Mouse (Mus musculus) liver, embryonic 11.5 days (tissue): ENCODE results near the gene Ndufs2. TPM values are rescaled to one million over a fixed set of nuclear protein-coding genes. Genes with fewer than 3 reads are reported as not detected.

Experiments
- ATAC-seq: fragments of 200-750 bp; cut with Nextera tagmentation; replicated peaks from 2 replicates; pipeline ENCODE4 v1.8.0; 2017; ENCODE audit warnings: moderate number of reproducible peaks, mild to moderate bottlenecking, moderate TSS enrichment, moderate library complexity; ENCODE audit not compliant: low FRiP score
- DNase-seq: peaks from one replicate; pipeline ENCODE4 v3.0.0-alpha.2; 2017; ENCODE audit warnings: low spot score
- H3K27ac ChIP-seq: fragments of 300-500 bp; sonication (generic); 2 replicates; pipeline ENCODE4 v1.5.1; 2014; ENCODE audit warnings: mild to moderate bottlenecking, low read depth, low read length, control low read depth
- H3K27me3 ChIP-seq: fragments of 300-500 bp; sonication (generic); replicated peaks from 2 replicates; pipeline ENCODE4 v1.6.1; 2014; ENCODE audit warnings: low read length, mixed read lengths; ENCODE audit not compliant: control insufficient read depth, insufficient read depth
- H3K36me3 ChIP-seq: fragments of 300-500 bp; sonication (generic); 2 replicates; pipeline ENCODE4 v1.6.1; 2014; ENCODE audit warnings: mild to moderate bottlenecking, low read length, moderate library complexity, mixed read lengths; ENCODE audit not compliant: control insufficient read depth, insufficient read depth
- H3K4me1 ChIP-seq: fragments of 300-500 bp; sonication (generic); replicated peaks from 2 replicates; pipeline ENCODE4 v1.6.1; 2014; ENCODE audit warnings: low read length, mixed read lengths; ENCODE audit not compliant: control insufficient read depth, insufficient read depth
- H3K4me2 ChIP-seq: fragments of 300-500 bp; sonication (generic); 2 replicates; pipeline ENCODE4 v1.6.1; 2014; ENCODE audit warnings: mild to moderate bottlenecking, control low read depth, moderate library complexity
- H3K4me3 ChIP-seq: fragments of 300-500 bp; sonication (generic); 2 replicates; pipeline ENCODE4 v1.5.1; 2014; ENCODE audit warnings: low read depth, low read length, control low read depth
- H3K9ac ChIP-seq: fragments of 300-500 bp; sonication (generic); 2 replicates; pipeline ENCODE4 v1.6.1; 2014; ENCODE audit warnings: low read depth, low read length, control low read depth
- H3K9me3 ChIP-seq: fragments of 300-500 bp; sonication (generic); 2 replicates; pipeline ENCODE4 v1.6.1; 2016; ENCODE audit warnings: low read length, inconsistent platforms, mixed read lengths; ENCODE audit not compliant: control insufficient read depth
- WGBS: fragments of 180-500 bp; shearing (Covaris S2); extraction: QIAGEN DNeasy Blood & Tissue Kit; methylation state at CpG from one replicate; pipeline ENCODE4 v1.1.7; 2014; 5-methylcytosine and 5-hydroxymethylcytosine counted together
- polyA plus RNA-seq: library from polyadenylated mRNA; unstranded; fragments of >200 nt; fragmentation: Nextera tagmentation; extraction: Ambion mirVana; gene quantifications from 2 replicates; pipeline ENCODE4 v1.2.1, GENCODE M21; 2014

The Ndufs2 gene
- polyA plus RNA-seq, 1 experiment from 2014 or later, result 262 TPM

GRCm38 (mm10) chr1:171274171-171274570 lies 23.0 kb upstream of the Ndufs2 start:
- H3K9me3 ChIP-seq, result no peaks in the 10 kb centered on the region
- WGBS, result 92% methylated on average over 12 of the region's 12 CpGs
- DNase-seq (no peak), ATAC-seq (no peak)
- H3K27ac ChIP-seq, result no peak overlapping the region
- no peaks in the 10 kb centered on the region for H3K27me3 ChIP-seq
- peaks cover 45% of the 10 kb centered on the region for H3K36me3 ChIP-seq
- H3K4me3 ChIP-seq, result no peak overlapping the region
- peaks cover 15% of the 10 kb centered on the region for H3K4me1 ChIP-seq
- no peak overlapping the region for H3K4me2 ChIP-seq
- no peak overlapping the region for H3K9ac ChIP-seq

GRCm38 (mm10) chr1:171272086-171272485 lies 20.9 kb upstream of the Ndufs2 start:
- ATAC-seq (no peak), DNase-seq (no peak)
- Histone ChIP-seq H3K9me3 (no peaks in the 10 kb centered on the region), H3K27ac (peak overlapping the region; percentile 70; the same call in 1 of the 2 replicates), H3K4me1 (peaks cover 15% of the 10 kb centered on the region), H3K9ac (peak overlapping the region; percentile 89), H3K4me2 (peak overlapping the region; percentile 96), H3K27me3 (no peaks in the 10 kb centered on the region), H3K36me3 (peaks cover 29% of the 10 kb centered on the region), H3K4me3 (peak overlapping the region; percentile 90; the same call in 1 of the 2 replicates)
- 82% methylated on average over 3 of the region's 3 CpGs for WGBS

GRCm38 (mm10) chr1:171271622-171272021 lies 20.4 kb upstream of the Ndufs2 start:
- WGBS, result 55% methylated on average over 10 of the region's 10 CpGs

GRCm38 (mm10) chr1:171271196-171271595 lies 20.0 kb upstream of the Ndufs2 start:
- peak overlapping the region; percentile 90 for H3K4me3 ChIP-seq
- no peak for ATAC-seq
- H3K9me3 ChIP-seq, result no peaks in the 10 kb centered on the region
- peaks cover 15% of the 10 kb centered on the region for H3K4me1 ChIP-seq
- no peaks in the 10 kb centered on the region for H3K27me3 ChIP-seq
- peak overlapping the region; percentile 96 for H3K4me2 ChIP-seq
- no peak for DNase-seq
- peak overlapping the region; percentile 74; the same call in 1 of the 2 replicates for H3K27ac ChIP-seq
- 31% methylated on average over 9 of the region's 9 CpGs for WGBS
- peaks cover 22% of the 10 kb centered on the region for H3K36me3 ChIP-seq
- H3K9ac ChIP-seq, result peak overlapping the region; percentile 89

More at GRCm38 (mm10) chr1:171271622-171272021, 20.4 kb upstream of the Ndufs2 start:
- Histone ChIP-seq H3K4me1 (peaks cover 15% of the 10 kb centered on the region), H3K9me3 (no peaks in the 10 kb centered on the region), H3K27ac (peak overlapping the region; percentile 70; the same call in 1 of the 2 replicates), H3K36me3 (peaks cover 24% of the 10 kb centered on the region), H3K27me3 (no peaks in the 10 kb centered on the region), H3K4me3 (peak overlapping the region; percentile 90), H3K4me2 (peak overlapping the region; percentile 96), H3K9ac (peak overlapping the region; percentile 89; the same call in 1 of the 2 replicates)
- DNase-seq, result no peak
- ATAC-seq, result no peak

- Histone ChIP-seq H3K9me3 (no peaks in the 10 kb centered on the region), H3K36me3 (peaks cover 17% of the 10 kb centered on the region), H3K4me2 (peak overlapping the region; percentile 96), H3K27ac (peak overlapping the region; percentile 74), H3K27me3 (no peaks in the 10 kb centered on the region), H3K4me3 (peak overlapping the region; percentile 90), H3K9ac (peak overlapping the region; percentile 89), H3K4me1 (peaks cover 15% of the 10 kb centered on the region)
- DNase-seq, result peak; percentile 55
- peak; percentile 61 for ATAC-seq
- WGBS, result 1% methylated on average over 19 of the region's 19 CpGs
Measured at GRCm38 (mm10) chr1:171270573-171270900, 19.3 kb upstream of the Ndufs2 start.

- H3K27me3 ChIP-seq, result no peaks in the 10 kb centered on the region
- peaks cover 15% of the 10 kb centered on the region for H3K4me1 ChIP-seq
- ATAC-seq (peak; percentile 93), DNase-seq (peak; percentile 96)
- H3K4me2 ChIP-seq, result peak within 1 kb of the TSS; percentile 96
- peak within 1 kb of the TSS; percentile 74 for H3K27ac ChIP-seq
- WGBS, result 4% methylated on average over 36 of the region's 36 CpGs
- H3K4me3 ChIP-seq, result peak within 1 kb of the TSS; percentile 90
- H3K9me3 ChIP-seq, result no peaks in the 10 kb centered on the region
- H3K36me3 ChIP-seq, result peaks cover 17% of the 10 kb centered on the region
- H3K9ac ChIP-seq, result peak within 1 kb of the TSS; percentile 89
Measured at GRCm38 (mm10) chr1:171269848-171270572, 18.8 kb upstream of the Ndufs2 start, which contains the start of gene B4galt3. TSS of gene B4galt3 (plus strand) at chr1:171270328.

- Histone ChIP-seq H3K4me3 (no peak overlapping the region), H3K4me1 (peaks cover 15% of the 10 kb centered on the region), H3K9ac (no peak overlapping the region), H3K9me3 (no peaks in the 10 kb centered on the region), H3K27me3 (no peaks in the 10 kb centered on the region), H3K4me2 (no peak overlapping the region), H3K27ac (no peak overlapping the region), H3K36me3 (peaks cover 9% of the 10 kb centered on the region)
- DNase-seq, result no peak
- ATAC-seq, result no peak
- WGBS, result 58% methylated on average over 1 of the region's 1 CpGs
Measured at GRCm38 (mm10) chr1:171268341-171268740, 17.2 kb upstream of the Ndufs2 start.

- Histone ChIP-seq H3K9me3 (no peaks in the 10 kb centered on the region), H3K4me2 (peak overlapping the region; percentile 6; the same call in 1 of the 2 replicates), H3K27ac (no peak overlapping the region), H3K36me3 (no peaks in the 10 kb centered on the region), H3K4me1 (peaks cover 10% of the 10 kb centered on the region), H3K4me3 (no peak overlapping the region), H3K9ac (no peak overlapping the region), H3K27me3 (no peaks in the 10 kb centered on the region)
- ATAC-seq, result no peak
- DNase-seq, result no peak
- WGBS, result 47% methylated on average over 4 of the region's 4 CpGs
Measured at GRCm38 (mm10) chr1:171265971-171266744, 15.0 kb upstream of the Ndufs2 start.
